Mouse (Mus musculus) spleen, adult 2 months (tissue): Measurements from ENCODE around the gene Ptprg. TPM values are rescaled to one million over a fixed set of nuclear protein-coding genes. Genes with fewer than 3 reads are reported as not detected.
"Not testable (repeated sequence)": the region's sequence is repeated elsewhere in the genome, so short reads cannot be mapped to it uniquely, and the experiment has no call there.

Experiments used
- DNase-seq, 2 experiments: peaks; one replicate each; pipeline versions ENCODE4 v3.0.0 to v3.0.0-alpha.2; 2012 to 2021; ENCODE audit warnings: low spot score in 2 of 2, low read depth in 1 of 2
- H3K27ac ChIP-seq: fragments of 200-500 bp; 2 replicates; pipeline ENCODE4 v1.5.1; 2012; ENCODE audit warnings: low read length, inconsistent platforms; ENCODE audit not compliant: insufficient read depth
- H3K27me3 ChIP-seq: fragments of 200-500 bp; 2 replicates; pipeline ENCODE4 v1.6.1; 2012; ENCODE audit warnings: mild to moderate bottlenecking, moderate library complexity, low read length, inconsistent platforms; ENCODE audit not compliant: control insufficient read depth, insufficient read depth
- H3K36me3 ChIP-seq: fragments of 200-500 bp; 2 replicates; pipeline ENCODE4 v1.6.1; 2012; ENCODE audit warnings: mild to moderate bottlenecking, low read length, inconsistent platforms; ENCODE audit not compliant: control insufficient read depth, insufficient read depth
- H3K4me1 ChIP-seq: fragments of 200-500 bp; 2 replicates; pipeline ENCODE4 v1.6.1; 2011; ENCODE audit warnings: inconsistent platforms; ENCODE audit not compliant: control insufficient read depth, insufficient read depth, insufficient read length
- H3K4me3 ChIP-seq: fragments of 200-500 bp; 2 replicates; pipeline ENCODE4 v1.5.1; 2011; ENCODE audit warnings: mild to moderate bottlenecking, inconsistent platforms; ENCODE audit not compliant: insufficient read depth, insufficient read length; ENCODE audit errors: extremely low read depth
- CTCF ChIP-seq: fragments of 200-500 bp; IDR thresholded peaks from 2 replicates; pipeline ENCODE4 v1.5.1; 2011; ENCODE audit warnings: mild to moderate bottlenecking, inconsistent platforms; ENCODE audit not compliant: insufficient read depth, insufficient read length, insufficient replicate concordance; ENCODE audit errors: extremely low read depth
- POLR2A ChIP-seq: fragments of 200-500 bp; IDR thresholded peaks from 2 replicates; pipeline ENCODE4 v1.6.1; 2011; ENCODE audit warnings: low read depth, low read length, inconsistent platforms
- WGBS: fragments of 180-500 bp; shearing (Covaris S2); methylation state at CpG from one replicate; pipeline ENCODE4 v1.1.7; 2018; 5-methylcytosine and 5-hydroxymethylcytosine counted together
- polyA plus RNA-seq: library from polyadenylated mRNA; depleted of rRNA; stranded (reverse); fragments of >200 nt; gene quantifications from 2 replicates; pipeline ENCODE4 v1.2.3, GENCODE M21; 2012

Ptprg gene
- polyA plus RNA-seq, 1 experiment = 4.9 TPM

DNA sequence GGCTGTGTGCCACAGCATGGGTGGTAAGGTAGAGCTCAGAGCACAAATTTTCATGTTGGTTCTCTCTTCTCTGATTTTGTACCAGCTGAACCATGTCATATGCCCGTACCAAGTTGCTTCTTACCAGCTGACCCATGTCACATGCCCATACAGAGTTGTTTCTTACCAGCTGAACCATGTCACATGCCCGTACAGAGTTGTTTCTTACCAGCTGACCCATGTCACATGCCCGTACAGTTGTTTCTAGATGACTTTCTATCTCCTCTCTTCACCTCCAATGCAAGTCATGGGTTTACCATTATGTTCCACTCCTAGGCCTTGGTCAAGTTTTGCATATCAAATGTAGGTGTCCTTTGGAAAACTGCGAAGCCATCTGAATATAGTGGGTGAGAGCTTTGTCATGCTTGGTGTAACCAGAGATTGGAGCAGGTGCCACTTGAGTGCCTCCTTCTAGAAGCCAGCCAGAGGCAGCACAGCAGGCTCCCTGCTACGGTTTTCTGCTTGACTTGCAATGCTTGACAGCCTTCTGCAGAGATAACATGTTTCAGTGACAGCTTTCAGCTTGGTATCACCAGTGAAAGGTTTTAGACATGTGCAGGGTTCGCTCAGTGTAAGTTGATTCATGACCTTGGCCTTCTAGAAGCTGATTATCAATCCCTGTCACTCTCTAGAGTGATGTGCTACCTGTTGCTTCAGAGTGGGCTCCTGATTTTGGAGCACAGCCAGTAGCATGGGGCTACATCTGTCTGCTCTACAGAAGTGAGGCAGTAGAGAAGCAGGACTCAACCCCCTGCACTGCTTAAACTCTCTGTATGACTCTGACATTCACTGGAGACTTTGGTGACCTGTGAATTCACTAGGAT lies 401.9 kb downstream of the Ptprg start:
- Histone ChIP-seq H3K4me3 (no peak overlapping the region), H3K4me1 (no peaks in the 10 kb centered on the region), H3K36me3 (no peaks in the 10 kb centered on the region), H3K27ac (no peak overlapping the region), H3K27me3 (no peaks in the 10 kb centered on the region)
- no peak for DNase-seq
- TF ChIP-seq POLR2A (no peak), CTCF (no peak)
- WGBS = 83% methylated on average over 6 of the region's 6 CpGs

DNA sequence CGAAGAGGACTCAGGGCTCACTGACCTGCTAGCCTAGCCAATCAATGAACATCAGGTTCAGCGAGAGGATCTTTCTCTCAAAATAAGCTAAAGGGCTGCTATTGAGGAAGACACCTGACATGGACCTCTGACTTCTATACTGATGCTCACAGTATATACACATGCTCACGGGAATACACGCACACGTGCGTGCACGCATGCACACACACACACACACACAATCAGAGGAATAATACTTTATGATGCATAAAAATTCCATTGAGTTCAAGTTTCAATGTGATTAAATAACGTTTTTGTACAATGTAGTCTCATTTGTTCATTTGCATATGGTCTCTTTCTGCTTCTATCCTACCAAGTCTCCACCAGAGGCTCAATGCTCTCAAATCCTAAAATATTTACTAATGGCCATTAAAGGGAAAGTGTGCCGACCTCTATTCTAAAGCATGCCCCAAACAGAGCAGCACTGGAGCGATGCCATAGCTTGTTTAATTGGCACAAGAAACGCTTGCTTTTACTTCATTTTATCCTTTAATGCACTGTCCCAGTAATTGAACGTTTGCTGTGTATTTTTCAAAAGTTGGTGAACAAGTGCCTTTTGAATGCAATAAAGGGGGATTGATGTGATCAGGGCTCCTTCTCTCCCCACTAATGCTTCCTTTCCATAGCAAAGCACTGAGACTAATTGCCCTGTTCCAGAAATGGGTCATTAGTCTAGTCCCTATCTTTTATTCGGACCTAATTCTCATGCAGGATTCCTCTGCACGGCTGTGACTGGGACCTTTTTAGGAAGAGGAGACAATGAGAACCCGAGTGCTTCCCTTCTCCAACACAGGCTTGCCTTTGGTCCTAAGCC lies 407.2 kb downstream of the Ptprg start:
- Histone ChIP-seq H3K27me3 (no peaks in the 10 kb centered on the region), H3K27ac (no peak overlapping the region), H3K4me1 (no peaks in the 10 kb centered on the region), H3K36me3 (no peaks in the 10 kb centered on the region), H3K4me3 (no peak overlapping the region)
- TF ChIP-seq CTCF = no peak
- no peak for TF ChIP-seq POLR2A
- 88% methylated on average over 15 of the region's 15 CpGs for WGBS
- DNase-seq = no peak

DNA sequence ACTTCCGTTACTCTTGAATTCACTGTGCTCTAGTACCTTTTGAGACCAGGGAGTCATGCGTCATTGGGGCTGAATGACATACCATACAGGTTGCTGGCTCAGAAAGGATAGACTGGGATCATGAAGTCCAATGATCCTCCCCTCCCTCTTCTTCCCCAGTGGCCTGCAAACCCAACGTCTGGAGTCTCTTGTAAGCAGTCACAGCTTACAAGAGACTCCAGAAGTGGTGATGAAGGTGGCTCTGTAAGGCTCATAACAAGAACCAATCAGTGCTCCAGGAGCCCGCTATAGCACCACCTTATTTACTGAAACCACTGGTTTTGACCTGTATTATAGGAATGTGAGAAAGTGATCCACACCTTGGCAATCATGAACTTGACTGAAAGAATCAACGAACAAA lies 408.8 kb downstream of the Ptprg start:
- Histone ChIP-seq H3K36me3 (no peaks in the 10 kb centered on the region), H3K27ac (no peak overlapping the region), H3K4me1 (no peaks in the 10 kb centered on the region), H3K27me3 (no peaks in the 10 kb centered on the region), H3K4me3 (no peak overlapping the region)
- WGBS = 84% methylated on average over 5 of the region's 5 CpGs
- no peak for DNase-seq
- TF ChIP-seq POLR2A (no peak), CTCF (no peak)

DNA sequence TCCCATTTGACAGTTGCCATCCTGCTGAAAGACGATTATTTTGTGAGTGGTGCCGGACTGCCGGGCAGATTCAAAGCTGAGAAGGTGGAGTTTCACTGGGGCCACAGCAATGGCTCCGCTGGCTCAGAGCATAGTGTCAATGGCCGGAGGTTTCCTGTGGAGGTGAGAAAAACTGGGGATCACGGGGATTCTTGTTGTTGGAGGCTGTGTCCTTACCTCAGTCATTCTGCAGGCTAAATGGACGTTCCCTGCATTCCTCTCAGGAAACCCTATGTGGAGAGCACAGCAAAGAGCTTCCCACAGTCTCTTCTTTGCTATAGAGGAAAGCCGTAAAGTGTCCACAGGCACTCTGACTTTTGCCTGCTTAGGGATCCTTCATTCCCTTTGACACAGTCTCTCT lies 409.2 kb downstream of the Ptprg start:
- Histone ChIP-seq H3K4me1 (no peaks in the 10 kb centered on the region), H3K4me3 (no peak overlapping the region), H3K27ac (no peak overlapping the region), H3K27me3 (no peaks in the 10 kb centered on the region), H3K36me3 (no peaks in the 10 kb centered on the region)
- DNase-seq = no peak
- WGBS = 82% methylated on average over 8 of the region's 8 CpGs
- TF ChIP-seq POLR2A (no peak), CTCF (no peak)

DNA sequence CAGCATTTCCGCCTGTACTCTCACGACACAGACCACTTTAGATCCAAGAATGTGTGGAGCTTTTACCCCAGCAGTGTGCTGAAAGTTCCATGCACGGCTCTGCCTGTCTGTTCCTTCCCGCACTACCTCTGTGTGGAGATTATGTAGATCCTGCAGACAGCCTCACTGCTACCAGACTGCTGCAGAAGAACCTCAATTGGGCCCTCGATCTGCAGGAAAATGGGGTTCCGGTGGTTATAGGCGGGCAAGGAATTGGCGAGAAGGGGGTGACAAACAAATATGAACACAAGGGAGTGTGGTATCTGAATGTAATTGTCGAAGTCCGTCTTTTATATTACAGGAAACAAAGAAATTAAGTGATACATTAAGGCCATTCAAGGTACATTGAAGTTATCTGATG lies 410.5 kb downstream of the Ptprg start:
- TF ChIP-seq POLR2A = no peak
- TF ChIP-seq CTCF = no peak
- no peaks in the 10 kb centered on the region for H3K4me1 ChIP-seq
- 91% methylated on average over 10 of the region's 10 CpGs for WGBS
- no peak for DNase-seq
- no peak overlapping the region for H3K4me3 ChIP-seq
- no peaks in the 10 kb centered on the region for H3K27me3 ChIP-seq
- H3K27ac ChIP-seq = no peak overlapping the region
- no peaks in the 10 kb centered on the region for H3K36me3 ChIP-seq

DNA sequence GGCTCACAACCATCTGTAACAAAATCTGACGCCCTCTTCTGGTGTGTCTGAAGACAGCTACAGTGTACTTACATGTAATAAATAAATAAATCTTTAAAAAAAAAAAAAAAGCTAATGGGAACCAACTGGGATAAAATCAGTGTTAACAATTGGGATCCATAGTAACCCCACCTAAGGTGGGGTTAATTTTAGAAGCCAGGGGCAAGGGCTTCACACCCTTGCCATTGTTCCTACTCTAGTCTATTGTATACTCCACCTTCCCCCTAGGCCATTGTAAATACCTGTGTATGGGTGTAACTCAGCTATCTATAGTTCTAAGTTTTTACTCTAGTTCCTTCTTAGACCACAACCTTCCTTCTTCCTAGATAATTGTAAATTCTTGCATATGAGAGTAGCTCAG lies 411.0 kb downstream of the Ptprg start:
- H3K27ac ChIP-seq, H3K27me3 ChIP-seq, DNase-seq, H3K4me3 ChIP-seq, H3K4me1 ChIP-seq, H3K36me3 ChIP-seq: not testable (repeated sequence)
- 65% methylated on average over 1 of the region's 1 CpGs for WGBS

DNA sequence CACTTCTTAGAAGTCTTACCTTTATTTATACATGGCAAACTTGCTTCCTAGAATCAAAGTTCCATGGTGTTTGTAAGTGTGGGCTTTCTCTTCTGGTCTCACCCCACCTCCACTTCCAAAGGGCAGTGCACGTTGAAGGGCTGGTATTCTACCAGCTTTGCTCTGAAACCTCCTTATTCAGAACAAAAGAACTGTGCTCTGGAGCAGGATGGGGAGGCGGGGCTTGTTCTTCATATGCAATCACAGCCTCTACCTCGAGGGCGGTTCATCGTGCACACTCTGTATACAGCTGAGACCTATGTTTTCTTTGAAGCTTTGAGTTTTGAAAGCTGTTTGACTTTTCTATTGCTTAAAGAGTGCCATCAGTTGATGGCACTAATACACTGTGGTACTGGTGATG lies 412.5 kb downstream of the Ptprg start:
- no peak for DNase-seq
- Histone ChIP-seq H3K4me1 (no peaks in the 10 kb centered on the region), H3K27ac (no peak overlapping the region), H3K27me3 (no peaks in the 10 kb centered on the region), H3K36me3 (no peaks in the 10 kb centered on the region), H3K4me3 (no peak overlapping the region)
- WGBS = 60% methylated on average over 5 of the region's 5 CpGs
- TF ChIP-seq CTCF = no peak
- no peak for TF ChIP-seq POLR2A
